Mouse (Mus musculus) liver, postnatal 0 days (tissue): ENCODE measurements around the gene Ap3d1.

Experiments used
- CTCF ChIP-seq: sonication (generic); IDR thresholded peaks from 2 replicates; pipeline ENCODE4 v1.5.1; 2016; ENCODE audit warnings: antibody characterized with exemption, low read depth
- EP300 ChIP-seq: IDR thresholded peaks from 2 replicates; pipeline ENCODE4 v1.6.1; 2016; ENCODE audit warnings: antibody characterized with exemption, low read depth, mild to moderate bottlenecking

- TF ChIP-seq EP300, result no peak
- no peak for TF ChIP-seq CTCF
Measured at GRCm38 (mm10) chr10:80670531-80670930, 71.5 kb downstream of the Ap3d1 start.
